Mouse (Mus musculus) heart, embryonic 11.5 days (tissue): Measurements from ENCODE around the gene Fam169b. TPM values are rescaled to one million over a fixed set of nuclear protein-coding genes. Genes with fewer than 3 reads are reported as not detected.

Source experiments
- ATAC-seq: fragments of 200-750 bp; cut with Nextera tagmentation; replicated peaks from 2 replicates; pipeline ENCODE4 v1.8.0; 2017; ENCODE audit warnings: moderate library complexity; ENCODE audit not compliant: insufficient number of reproducible peaks, low FRiP score, low TSS enrichment
- H3K27ac ChIP-seq: fragments of 300-500 bp; sonication (generic); 2 replicates; pipeline ENCODE4 v1.5.1; 2014; ENCODE audit warnings: mild to moderate bottlenecking, low read depth, low read length
- H3K27me3 ChIP-seq: fragments of 300-500 bp; sonication (generic); 2 replicates; pipeline ENCODE4 v1.6.1; 2014; ENCODE audit warnings: mild to moderate bottlenecking, low read length, mixed read lengths; ENCODE audit not compliant: control insufficient read depth, insufficient read depth
- H3K36me3 ChIP-seq: fragments of 300-500 bp; sonication (generic); 2 replicates; pipeline ENCODE4 v1.6.1; 2014; ENCODE audit warnings: mild to moderate bottlenecking, low read length, moderate library complexity, mixed read lengths; ENCODE audit not compliant: control insufficient read depth, insufficient read depth
- H3K4me1 ChIP-seq: fragments of 300-500 bp; sonication (generic); 2 replicates; pipeline ENCODE4 v1.6.1; 2014; ENCODE audit warnings: low read length; ENCODE audit not compliant: control insufficient read depth, insufficient read depth
- H3K4me2 ChIP-seq: fragments of 300-500 bp; sonication (generic); 2 replicates; pipeline ENCODE4 v1.6.1; 2014; ENCODE audit warnings: mild to moderate bottlenecking, moderate library complexity
- H3K4me3 ChIP-seq: fragments of 300-500 bp; sonication (generic); 2 replicates; pipeline ENCODE4 v1.5.1; 2014; ENCODE audit warnings: low read depth, low read length
- H3K9ac ChIP-seq: fragments of 300-500 bp; sonication (generic); 2 replicates; pipeline ENCODE4 v1.6.1; 2014; ENCODE audit warnings: mild to moderate bottlenecking, low read depth, low read length, moderate library complexity
- H3K9me3 ChIP-seq: fragments of 300-500 bp; sonication (generic); replicated peaks from 2 replicates; pipeline ENCODE4 v1.6.1; 2016; ENCODE audit warnings: low read length; ENCODE audit not compliant: control insufficient read depth
- WGBS: fragments of 180-500 bp; shearing (Covaris S2); extraction: QIAGEN DNeasy Blood & Tissue Kit; methylation state at CpG from one replicate; pipeline ENCODE4 v1.1.7; 2014; ENCODE audit not compliant: insufficient replicate concordance; 5-methylcytosine and 5-hydroxymethylcytosine counted together
- polyA plus RNA-seq: library from polyadenylated mRNA; unstranded; fragments of >200 nt; fragmentation: Nextera tagmentation; extraction: Ambion mirVana; gene quantifications from 2 replicates; pipeline ENCODE4 v1.2.1, GENCODE M21; 2014

Gene Fam169b
- polyA plus RNA-seq, 1 experiment from 2014 or later = 0.14 TPM

DNA sequence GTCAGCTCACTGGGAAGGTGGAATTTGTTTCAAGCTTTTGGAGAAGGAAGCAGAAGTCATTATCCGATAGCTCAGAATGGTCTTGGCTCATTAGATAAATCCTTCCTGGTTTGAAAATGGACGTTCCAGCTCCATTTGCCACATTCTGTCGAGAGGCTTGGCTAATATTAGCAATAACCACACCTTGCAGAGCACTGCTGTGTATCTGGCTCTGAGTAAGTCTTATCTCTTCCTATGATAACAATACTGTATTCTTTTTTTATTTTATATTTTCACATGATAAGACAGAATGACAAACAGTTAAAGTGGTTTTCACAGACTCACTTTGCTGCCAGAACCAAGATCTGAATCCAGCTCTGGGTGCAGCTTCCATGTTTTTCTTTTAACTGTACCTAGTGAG lies 113.1 kb downstream of the Fam169b start:
- WGBS = 62% methylated on average over 3 of the region's 3 CpGs
- Histone ChIP-seq H3K27ac (no peak overlapping the region), H3K27me3 (no peaks in the 10 kb centered on the region), H3K4me2 (no peak overlapping the region), H3K9me3 (no peaks in the 10 kb centered on the region), H3K4me3 (no peak overlapping the region), H3K36me3 (no peaks in the 10 kb centered on the region), H3K9ac (no peak overlapping the region), H3K4me1 (no peaks in the 10 kb centered on the region)
- ATAC-seq = no peak

DNA sequence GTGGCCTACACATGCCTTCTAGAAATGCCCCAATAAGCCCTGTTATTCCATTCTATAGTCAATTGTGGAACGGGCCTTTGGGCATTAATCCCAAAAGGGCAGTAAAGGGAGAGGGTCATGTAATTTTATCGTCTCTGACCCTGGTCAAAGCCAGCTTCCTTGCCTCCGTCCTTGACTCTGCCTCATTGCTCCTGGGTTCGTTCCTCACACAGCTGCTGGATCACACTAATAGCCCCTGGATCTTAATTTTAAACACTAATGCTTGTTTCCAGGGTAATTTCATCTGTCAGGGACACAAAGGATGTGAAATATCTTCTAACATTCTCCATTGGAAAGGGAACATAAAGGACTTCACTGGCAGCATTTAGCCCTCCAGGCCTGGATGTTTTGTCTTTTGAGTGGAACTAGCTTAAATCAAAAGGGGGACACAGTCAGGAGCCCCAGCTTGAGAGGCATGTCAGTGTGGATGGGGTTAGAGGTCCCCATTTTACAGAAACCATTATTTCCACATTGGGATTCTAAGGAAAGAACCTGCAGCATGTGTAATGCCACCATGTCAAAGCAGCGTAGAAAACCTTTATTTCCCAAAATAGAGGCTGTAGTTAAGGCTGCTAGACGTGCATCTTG lies 122.2 kb downstream of the Fam169b start:
- Histone ChIP-seq H3K4me1 (no peaks in the 10 kb centered on the region), H3K9ac (no peak overlapping the region), H3K9me3 (no peaks in the 10 kb centered on the region), H3K4me3 (no peak overlapping the region), H3K27me3 (no peaks in the 10 kb centered on the region), H3K36me3 (no peaks in the 10 kb centered on the region), H3K27ac (no peak overlapping the region), H3K4me2 (no peak overlapping the region)
- ATAC-seq = no peak
- WGBS = 75% methylated on average over 6 of the region's 6 CpGs

DNA sequence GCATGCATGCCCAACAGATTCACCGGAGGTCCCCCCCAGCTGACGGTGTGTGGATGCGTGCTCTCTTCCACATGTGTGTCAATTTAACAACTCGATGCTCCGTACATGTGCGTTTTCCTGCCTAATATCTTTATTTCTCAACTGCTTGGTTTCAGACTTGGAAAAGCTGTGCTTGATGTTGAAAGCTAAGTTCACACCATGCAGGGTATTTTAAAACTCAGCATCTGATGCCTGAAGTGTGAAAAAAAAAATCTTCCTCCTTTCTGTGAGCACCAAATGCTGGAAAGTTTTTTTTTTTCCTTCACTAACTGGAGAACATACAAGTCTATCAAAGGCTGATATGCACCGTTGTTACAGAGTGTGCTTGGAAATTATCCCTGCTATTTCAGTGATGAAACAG lies 126.9 kb downstream of the Fam169b start:
- no peaks in the 10 kb centered on the region for H3K9me3 ChIP-seq
- H3K9ac ChIP-seq = no peak overlapping the region
- no peaks in the 10 kb centered on the region for H3K4me1 ChIP-seq
- no peak overlapping the region for H3K4me3 ChIP-seq
- no peak for ATAC-seq
- no peaks in the 10 kb centered on the region for H3K36me3 ChIP-seq
- H3K27me3 ChIP-seq = no peaks in the 10 kb centered on the region
- no peak overlapping the region for H3K4me2 ChIP-seq
- WGBS = 89% methylated on average over 7 of the region's 7 CpGs
- H3K27ac ChIP-seq = no peak overlapping the region

DNA sequence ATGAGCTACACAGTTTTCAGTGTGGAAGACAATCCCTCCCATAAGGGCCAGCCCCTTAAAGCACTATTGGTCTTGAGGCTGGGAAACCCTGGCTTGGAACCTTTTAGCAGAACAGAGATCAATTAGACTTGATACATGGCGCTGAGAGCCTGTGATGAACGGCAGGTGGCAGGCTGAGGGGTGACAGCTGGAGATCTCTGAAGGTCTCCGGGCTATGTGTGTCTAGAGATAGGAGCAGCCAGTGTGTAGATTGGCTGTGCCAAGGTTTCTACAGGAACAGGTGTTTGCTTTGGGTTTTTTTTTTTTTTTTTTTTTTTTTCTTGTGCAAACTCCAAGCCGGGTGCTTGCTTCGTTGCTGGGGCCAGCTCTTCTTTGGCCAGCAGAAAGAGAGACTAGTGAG lies 135.0 kb downstream of the Fam169b start:
- 33% methylated on average over 5 of the region's 5 CpGs for WGBS
- Histone ChIP-seq H3K4me1 (no peaks in the 10 kb centered on the region; the same call in 1 of the 2 replicates), H3K4me2 (no peak overlapping the region), H3K27me3 (no peaks in the 10 kb centered on the region), H3K27ac (no peak overlapping the region), H3K9me3 (no peaks in the 10 kb centered on the region), H3K4me3 (no peak overlapping the region), H3K9ac (no peak overlapping the region), H3K36me3 (no peaks in the 10 kb centered on the region)
- no peak for ATAC-seq

Other genes starting within 250 kb of the Fam169b start
- gene Pgpep1l, start 9.6 kb upstream of the Fam169b start, polyA plus RNA-seq = 0.51 TPM in 1 of 2 replicates, not detected in the other